Mouse (Mus musculus) R1 (cell line): ENCODE data around the gene Gm28891.
"Not testable (repeated sequence)": the region's sequence is repeated elsewhere in the genome, so short reads cannot be mapped to it uniquely, and the experiment has no call there.

Source experiments
- DNase-seq: peaks from one replicate; pipeline ENCODE4 v3.0.0-alpha.2; 2018; ENCODE audit warnings: low read depth, low spot score

The Gm28891 gene

DNA sequence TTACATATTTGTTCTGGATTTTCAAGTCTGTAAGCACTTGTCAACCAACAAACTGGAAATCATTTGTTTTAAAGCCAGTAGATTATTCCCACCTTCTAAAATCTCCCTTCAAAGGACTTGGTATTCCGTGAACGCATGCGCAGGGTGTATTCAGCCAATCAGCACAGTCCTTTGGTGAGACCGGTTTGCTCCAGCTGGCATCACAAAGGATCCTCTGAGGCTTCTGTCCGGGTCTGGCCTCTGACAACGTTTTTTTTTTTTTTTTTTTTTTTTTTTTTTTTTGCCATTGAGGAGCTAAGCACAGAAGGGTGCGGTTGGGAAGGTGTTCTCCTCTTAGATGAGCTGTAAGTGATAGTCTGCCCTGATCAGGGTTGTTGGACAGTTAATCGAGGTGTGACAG is at the start of gene Gm28891:
Gene Gm28891, plus strand, starts transcription at position 301 of the 400 bp plus-strand sequence.
- not testable (repeated sequence) for DNase-seq
